Mouse (Mus musculus) heart, postnatal 10 days (tissue): Measurements from ENCODE around the gene Zscan12. TPM values are rescaled to one million over a fixed set of nuclear protein-coding genes. Genes with fewer than 3 reads are reported as not detected.

Source experiments
- DNase-seq, 2 experiments: peaks; one replicate each; pipeline ENCODE4 v3.0.0; 2021
- intact Hi-C: fragments of 180-260 bp; cut with DNase I; formaldehyde crosslinking; loops from one replicate; pipeline ENCODE4 v1.15.1; 2025
- microRNA-seq, 2 experiments: library from miRNA; unstranded; fragments of <30 nt; microRNA quantifications; one replicate each; pipeline ENCODE4 v1.2.0; 2022
- total RNA-seq, 2 experiments: library from RNA; stranded (reverse); gene quantifications; 2 replicates each; pipeline ENCODE4 v1.2.3; 2021

The Zscan12 gene
- total RNA-seq, 2 experiments from 2014 or later, result 6.3 to 7.1 TPM

DNA sequence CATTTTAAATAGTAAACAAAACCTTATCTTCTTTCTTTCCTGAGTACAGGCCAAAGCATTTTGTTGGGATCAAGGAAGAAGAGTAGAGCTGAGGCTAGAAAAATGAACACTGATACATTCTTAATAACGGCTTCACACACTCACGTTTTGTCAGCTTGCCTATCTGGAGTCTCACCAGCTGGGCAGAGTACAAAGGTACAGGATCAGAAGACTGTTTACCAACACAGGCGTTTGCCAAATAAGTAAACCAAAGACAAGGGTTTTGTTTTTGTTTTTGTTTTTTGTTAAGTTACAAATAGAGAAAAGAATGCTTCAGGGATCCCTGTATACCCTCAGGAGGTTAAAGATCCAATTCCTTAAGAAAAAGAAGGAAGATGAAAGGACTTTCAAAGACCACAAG is 38.5 kb downstream of the Zscan12 start:
- DNase-seq, result no peak
- intact Hi-C loops, result loop anchor here (10.0 kb wide), 1 partner anchor 314 kb away; the partner anchor contains the start of genes Hist1h2ai, Hist1h2bl and Hist1h3h

DNA sequence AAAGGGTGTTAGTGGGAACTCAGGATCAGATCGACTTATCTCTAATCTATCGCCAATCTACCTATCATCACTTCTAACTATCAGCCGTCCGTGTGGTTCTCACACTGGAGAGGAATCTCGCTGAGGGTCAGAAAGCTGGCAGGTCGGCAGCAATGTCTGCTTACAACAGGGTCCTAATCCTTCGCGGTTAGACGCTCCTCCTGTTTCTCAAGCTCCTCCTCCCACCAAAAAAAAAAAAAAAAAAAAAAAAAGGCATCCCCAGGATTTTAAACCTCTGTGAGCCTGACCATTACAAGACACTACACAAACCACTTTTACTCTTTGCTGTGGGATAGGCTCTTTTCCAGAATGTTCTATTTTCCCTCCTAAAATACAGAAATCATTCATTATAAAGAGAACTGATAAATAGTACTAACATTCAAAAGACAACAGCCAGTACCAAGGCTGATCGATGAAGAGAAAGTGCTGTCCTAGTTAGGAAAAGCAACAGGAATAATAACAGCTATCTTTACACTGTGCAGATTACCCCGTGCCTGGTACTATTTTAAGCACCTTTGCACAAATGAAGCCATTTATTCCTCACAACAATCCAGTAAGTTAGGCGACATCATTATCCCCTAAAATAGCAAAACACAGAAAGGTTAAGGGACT is 39.1 kb downstream of the Zscan12 start:
- intact Hi-C loops, result loop anchor here (2.0 to 10.0 kb wide), 4 partner anchors 39 to 313 kb away; partner anchors contain the start of genes Hist1h2ai, Hist1h2bl, Hist1h3h and Zkscan8
- DNase-seq, result peak in 1 of 2 experiments; percentile 12

DNA sequence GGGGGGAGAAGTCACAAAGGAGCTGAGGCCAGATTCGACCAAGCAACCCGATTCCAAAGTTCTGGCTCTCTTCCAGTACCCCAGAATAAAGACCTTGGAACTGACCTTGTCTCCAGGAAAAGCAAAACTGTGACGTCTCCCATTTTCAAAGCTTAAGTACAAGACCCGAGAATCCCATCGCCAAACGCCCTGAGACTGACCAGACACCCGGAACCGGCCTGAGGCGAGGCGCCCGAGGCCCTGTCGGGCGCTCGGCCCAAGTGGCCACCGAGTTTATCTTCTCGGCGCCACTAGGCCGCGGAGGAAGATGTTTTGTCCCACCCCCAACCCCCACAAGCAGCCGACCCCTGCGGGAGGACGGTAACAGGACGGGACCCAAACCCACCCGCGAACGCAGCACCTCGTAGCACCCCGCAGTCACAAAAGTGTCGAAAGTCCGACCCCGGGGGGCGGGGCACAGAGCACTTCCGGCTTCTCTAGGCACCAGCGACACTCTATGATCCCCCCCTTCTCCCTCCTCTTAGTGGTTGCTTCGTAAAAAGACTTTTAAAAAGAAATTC is 39.7 kb downstream of the Zscan12 start, which contains the start of gene Zkscan3:
Gene Zkscan3, minus strand, starts transcription at position 469 of the 560 bp plus-strand sequence.
- intact Hi-C loops, result loop anchor here (2.0 to 10.0 kb wide), 4 partner anchors 40 to 312 kb away; partner anchors contain the start of genes Hist1h2ai, Hist1h2bl, Hist1h3h and Zkscan8
- peak; percentile 88 to 89 for DNase-seq

GRCm38 (mm10) chr13:21402848-21403247 is 40.2 kb downstream of the Zscan12 start:
- DNase-seq, result no peak
- intact Hi-C loops, result loop anchor here (2.0 to 10.0 kb wide), 4 partner anchors 40 to 312 kb away; partner anchors contain the start of genes Hist1h2ai, Hist1h2bl, Hist1h3h and Zkscan8

- intact Hi-C loops, result loop anchor here (2.0 to 10.0 kb wide), 2 partner anchors 99 to 307 kb away; partner anchors contain the start of genes Hist1h2ai, Hist1h2bl and Hist1h3h
- DNase-seq, result peak; percentile 22 to 30
Observed at GRCm38 (mm10) chr13:21407341-21407740, 44.7 kb downstream of the Zscan12 start.

DNA sequence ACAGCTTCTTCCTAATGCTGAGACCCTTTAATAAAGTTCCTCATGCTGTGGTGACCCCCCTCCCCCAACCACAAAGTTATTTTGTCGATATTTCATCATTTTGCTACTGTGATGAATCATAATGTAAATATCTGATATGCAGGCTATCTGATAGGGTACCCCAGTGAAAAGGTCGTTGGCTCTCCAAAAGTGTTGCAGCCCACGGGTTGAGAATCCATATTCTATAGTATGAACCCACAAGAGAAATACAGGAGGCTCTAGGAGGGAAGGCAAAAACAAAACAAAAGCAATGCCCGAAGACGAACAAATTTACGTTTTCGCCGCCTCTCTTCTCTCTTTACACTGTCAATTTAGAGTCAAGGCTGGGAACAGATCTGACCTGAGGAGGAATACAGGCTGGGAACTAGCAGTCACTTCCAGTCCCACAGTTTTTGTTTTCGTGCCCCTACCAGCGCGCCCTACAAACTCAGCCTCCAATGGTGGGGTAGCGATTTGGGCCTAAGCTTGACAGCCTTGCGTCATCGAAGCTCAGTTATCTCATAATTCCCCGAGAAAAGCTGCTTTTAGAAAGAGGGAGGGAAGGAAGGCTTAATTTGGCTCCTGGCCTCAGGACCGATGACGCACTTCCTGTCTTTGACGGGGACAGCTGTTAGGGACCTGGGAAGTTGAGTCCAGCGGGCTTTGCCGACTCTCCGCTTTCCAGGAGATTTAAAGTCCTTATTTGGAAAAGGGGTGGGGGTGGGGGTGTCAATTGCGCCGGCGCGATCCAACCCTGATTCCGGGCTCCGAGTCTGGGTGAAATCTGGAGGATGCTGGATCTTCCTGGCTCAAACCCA is 45.6 kb downstream of the Zscan12 start:
- intact Hi-C loops, result loop anchor here (2.0 to 10.0 kb wide), 2 partner anchors 99 to 307 kb away; partner anchors contain the start of genes Hist1h2ai, Hist1h2bl and Hist1h3h
- peak; percentile 90 to 92 for DNase-seq

GRCm38 (mm10) chr13:21408805-21409459 is 46.3 kb downstream of the Zscan12 start:
- intact Hi-C loops, result loop anchor here (10.0 kb wide), 1 partner anchor 306 kb away; the partner anchor contains the start of genes Hist1h2ai, Hist1h2bl and Hist1h3h
- DNase-seq, result no peak

GRCm38 (mm10) chr13:21414231-21415212 is 51.9 kb downstream of the Zscan12 start:
- intact Hi-C loops, result no loop called here
- DNase-seq, result no peak

DNA sequence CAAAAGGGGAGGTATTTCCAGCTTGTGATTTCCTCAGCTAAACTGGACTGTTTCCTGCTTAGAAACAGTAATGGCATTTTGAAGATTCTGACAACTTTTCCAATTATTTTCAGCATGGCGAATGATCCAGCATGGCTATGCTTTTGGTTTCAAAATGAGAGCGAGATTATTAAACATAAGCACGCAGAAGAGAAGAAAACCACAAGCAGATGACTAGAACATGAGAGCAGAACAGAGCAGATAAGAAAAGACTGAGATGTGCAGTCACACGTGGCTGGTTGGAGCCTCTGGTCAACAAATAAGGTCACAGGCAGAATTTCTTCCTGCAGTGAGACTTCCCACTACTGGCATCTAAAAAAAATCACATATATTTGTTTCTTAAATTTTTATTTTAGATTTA is 52.6 kb downstream of the Zscan12 start:
- intact Hi-C loops, result no loop called here
- no peak for DNase-seq

GRCm38 (mm10) chr13:21415750-21416149 is 53.1 kb downstream of the Zscan12 start:
- intact Hi-C loops, result no loop called here
- DNase-seq, result no peak

- intact Hi-C loops, result no loop called here
- no peak for DNase-seq
Observed at GRCm38 (mm10) chr13:21417298-21418010, 54.8 kb downstream of the Zscan12 start.

- intact Hi-C loops, result no loop called here
- no peak for DNase-seq
Observed at GRCm38 (mm10) chr13:21418865-21419264, 56.2 kb downstream of the Zscan12 start.

Small RNA genes within 50 kb of the gene (microRNA-seq; reads per million reads assigned to microRNA genes)
- 0.47 to 1.0 reads per million in 2 experiments for gene Mir6942

Other genes with a start within 250 kb of the Zscan12 start
- gene Olfr263, start 233.2 kb upstream of the Zscan12 start, total RNA-seq, result not detected
- not detected for gene Olfr1368, start 217.0 kb upstream of the Zscan12 start, total RNA-seq
- 10 to 100 TPM; 26.9 to 33.6 TPM for gene Trim27, start 183.4 kb upstream of the Zscan12 start, total RNA-seq
- not detected for gene Gpx5, start 70.1 kb upstream of the Zscan12 start, total RNA-seq
- gene Gpx6, start 50.7 kb upstream of the Zscan12 start, total RNA-seq, result not detected
- gene Olfr1367, start 15.9 kb upstream of the Zscan12 start, total RNA-seq, result not detected
- 10 to 100 TPM; 38.9 to 39.0 TPM for gene Zkscan3, start 39.9 kb downstream of the Zscan12 start, total RNA-seq
- gene Pgbd1, start 78.2 kb downstream of the Zscan12 start, total RNA-seq, result under 1 TPM; 0.36 to 0.89 TPM
- gene Zscan26, start 90.9 kb downstream of the Zscan12 start, total RNA-seq, result 10 to 100 TPM; 20.6 to 22.4 TPM
- gene Nkapl, start 105.7 kb downstream of the Zscan12 start, total RNA-seq, result under 1 TPM; 0.57 to 0.77 TPM
- 1 to 10 TPM; 1.7 to 2.4 TPM for gene Zkscan4, start 116.1 kb downstream of the Zscan12 start, total RNA-seq
- gene Gm10065, start 116.6 kb downstream of the Zscan12 start, total RNA-seq, result not detected
- gene AK157302, start 132.4 kb downstream of the Zscan12 start, total RNA-seq, result 10 to 100 TPM; 26.0 to 28.5 TPM
- 100 to 1,000 TPM; 216 to 225 TPM for gene Gm11273, start 138.6 kb downstream of the Zscan12 start, total RNA-seq
- 10 to 100 TPM; 13.9 to 18.1 TPM for gene Zkscan8, start 168.3 kb downstream of the Zscan12 start, total RNA-seq
- not detected for gene Olfr1366, start 180.0 kb downstream of the Zscan12 start, total RNA-seq
- gene Olfr1535, start 197.1 kb downstream of the Zscan12 start, total RNA-seq, result not detected
- not detected for gene Olfr1364, start 218.9 kb downstream of the Zscan12 start, total RNA-seq